Mouse (Mus musculus): ENCODE measurements around the gene Gpr19.

Gene Gpr19

GRCm38 (mm10) chr6:134898095-134898965, at the start of gene Gpr19:
TSS of gene Gpr19 (minus strand) at chr6:134898578.
- POLR2A ChIA-PET = interaction anchor here (0.5 to 14.4 kb wide), 81 partner anchors 8 to 813 kb away, joined by 3 to 264 read pairs (median 4); partner anchors contain the start of genes Cdkn1b (in 3 of the 4), Apold1 (in 1 of the 4), Crebl2 (in 1 of the 4) and Dusp16 (in 1 of the 4)
- CTCF ChIA-PET = interaction anchor here in 2 of 4 experiments (0.6 to 1.3 kb wide), 4 partner anchors 33 to 113 kb away, joined by 3 to 6 read pairs (median 4); partner anchors contain the start of gene Ddx47 (in 1 of the 2)

DNA sequence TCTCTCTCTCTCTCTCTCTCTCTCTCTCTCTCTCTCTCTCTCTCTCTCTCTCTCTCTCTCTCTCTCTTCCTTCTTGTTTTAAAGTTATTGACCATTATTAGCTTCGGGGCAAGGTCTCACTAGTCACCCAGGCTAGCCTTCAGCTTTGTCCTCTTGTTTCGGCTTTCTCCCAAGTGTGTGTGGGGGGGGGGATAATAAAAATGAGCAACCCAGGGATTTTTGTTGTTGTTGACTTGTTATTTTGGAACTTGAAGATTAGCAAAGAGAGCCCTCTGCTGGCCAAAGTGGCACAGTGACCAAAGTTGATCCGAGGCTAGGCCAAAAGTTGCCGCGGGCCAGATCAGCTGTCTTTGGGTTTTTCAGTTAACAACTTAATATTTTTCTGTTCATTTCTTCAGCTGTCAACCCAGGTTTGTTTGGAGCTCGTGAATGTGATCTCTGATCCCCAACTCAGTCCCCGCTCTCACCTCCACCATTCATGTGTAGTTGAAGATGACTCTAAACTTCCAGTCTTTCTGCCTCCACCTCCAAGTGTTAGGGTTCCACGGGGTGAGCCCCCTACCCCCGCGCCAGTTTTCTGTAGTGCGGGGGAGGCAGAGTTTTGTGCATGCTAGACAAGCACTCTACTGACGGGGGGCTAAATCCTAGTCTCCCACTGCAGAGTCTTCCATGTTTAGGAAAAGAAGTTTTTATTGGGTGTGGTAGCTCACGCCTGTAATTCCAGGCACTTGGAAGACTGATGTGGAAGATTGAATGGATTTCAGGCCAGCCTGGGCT, 49.1 kb upstream of the Gpr19 start:
- ChIA-PET POLR2A (interaction anchor here in 3 of 4 experiments (0.5 to 5.6 kb wide), 40 partner anchors 10 to 458 kb away, joined by 3 to 37 read pairs (median 4); partner anchors contain the start of genes Cdkn1b (in 3 of the 3), Gpr19 (in 1 of the 3) and Mansc1 (in 1 of the 3)), CTCF (interaction anchor here (0.5 to 2.4 kb wide), 64 partner anchors 8 to 1873 kb away, joined by 3 to 9 read pairs (median 4); partner anchors contain the start of genes Apold1 (in 2 of the 4), Cdkn1b (in 2 of the 4), Gprc5a (in 1 of the 4) and Mansc1 (in 1 of the 4))

DNA sequence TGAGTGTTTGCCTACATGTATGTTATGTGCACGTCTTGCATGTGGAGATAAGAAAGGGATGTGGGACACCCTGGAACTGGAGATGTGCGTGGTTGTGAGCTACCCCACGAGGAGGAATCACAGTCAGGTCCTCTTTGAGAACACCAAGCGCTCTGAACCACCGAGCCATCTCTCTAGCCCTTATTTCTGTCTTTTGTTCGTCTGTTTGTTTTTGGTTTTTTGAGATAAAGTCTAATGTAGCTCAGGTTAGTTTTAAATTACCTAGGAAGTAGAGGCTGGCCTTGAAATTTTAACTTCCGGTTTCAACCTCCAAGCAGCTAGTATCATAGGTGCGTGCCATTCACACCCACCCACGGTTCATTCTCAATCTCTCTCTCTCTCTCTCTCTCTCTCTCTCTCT, 48.5 kb upstream of the Gpr19 start:
- POLR2A ChIA-PET = interaction anchor here in 3 of 4 experiments (0.6 to 5.6 kb wide), 35 partner anchors 10 to 458 kb away, joined by 3 to 37 read pairs (median 4); partner anchors contain the start of genes Cdkn1b (in 3 of the 3), Gpr19 (in 1 of the 3) and Mansc1 (in 1 of the 3)
- CTCF ChIA-PET = interaction anchor here (0.5 to 2.4 kb wide), 49 partner anchors 8 to 1873 kb away, joined by 3 to 9 read pairs (median 4); partner anchors contain the start of genes Cdkn1b (in 1 of the 4), Gprc5a (in 1 of the 4) and Mansc1 (in 1 of the 4)

DNA sequence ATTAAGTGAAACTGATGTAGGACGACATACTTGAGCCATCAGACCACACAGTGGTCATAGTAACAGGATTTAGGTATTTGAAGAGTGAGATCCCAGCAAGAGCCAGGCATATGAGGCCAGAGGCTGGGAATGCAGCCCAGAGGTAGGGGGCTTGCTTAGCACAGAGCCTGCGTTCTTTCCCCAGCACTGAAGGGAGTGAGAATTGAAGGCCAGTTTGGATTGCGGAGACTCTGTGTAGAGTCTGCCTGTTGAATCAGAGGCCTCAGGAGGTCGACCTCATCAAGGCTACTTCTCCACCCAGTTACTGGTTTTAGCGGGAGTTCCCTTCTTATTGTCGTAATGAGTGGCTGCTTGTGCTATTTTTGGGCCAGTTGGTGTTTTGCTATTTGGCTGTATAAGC, 47.7 kb upstream of the Gpr19 start:
- POLR2A ChIA-PET = interaction anchor here in 2 of 4 experiments (0.9 to 5.6 kb wide), 16 partner anchors 11 to 79 kb away, joined by 3 to 37 read pairs (median 6); partner anchors contain the start of genes Cdkn1b (in 2 of the 2) and Gpr19 (in 1 of the 2)
- CTCF ChIA-PET = interaction anchor here (0.6 to 1.5 kb wide), 6 partner anchors 49 to 239 kb away, joined by 3 to 7 read pairs (median 3); no protein-coding TSS in a partner anchor

DNA sequence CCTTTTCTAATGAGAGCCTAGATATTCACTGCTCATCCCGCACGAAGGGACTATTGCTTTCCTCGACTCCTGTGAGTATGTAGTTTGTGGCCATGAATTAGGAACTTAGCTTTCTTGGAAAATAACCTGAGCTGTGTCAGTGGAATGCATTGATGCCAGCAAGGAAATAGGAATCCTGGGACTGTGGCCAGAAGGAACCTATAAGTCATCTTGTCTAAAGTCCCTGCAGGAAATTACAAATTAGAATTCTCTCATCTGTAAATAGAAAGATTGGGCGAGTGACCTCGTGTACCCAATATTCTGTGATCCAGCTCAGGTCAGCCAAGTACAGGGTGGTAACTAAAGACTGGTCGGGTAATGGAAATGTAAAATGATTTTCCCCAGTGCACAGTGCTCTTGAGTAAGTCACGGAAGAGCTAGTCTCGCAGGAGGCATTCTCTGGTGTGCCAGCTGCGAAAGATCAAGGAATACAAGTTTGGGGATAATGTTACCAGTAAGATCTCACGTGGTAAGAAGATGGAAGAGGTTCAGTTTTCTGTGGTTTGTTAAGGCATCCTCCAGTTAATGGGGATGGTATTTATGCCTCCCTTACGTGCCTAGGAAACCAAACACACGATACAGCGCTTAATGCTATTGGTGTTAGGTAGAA, 45.5 kb upstream of the Gpr19 start:
- POLR2A ChIA-PET = interaction anchor here in 3 of 4 experiments (0.5 to 5.6 kb wide), 8 partner anchors 11 to 191 kb away, joined by 3 to 37 read pairs (median 6); partner anchors contain the start of genes Cdkn1b (in 1 of the 3) and Gpr19 (in 1 of the 3)
- CTCF ChIA-PET = no interaction called here

GRCm38 (mm10) chr6:134939781-134940180, 41.4 kb upstream of the Gpr19 start:
- CTCF ChIA-PET = interaction anchor here in 3 of 4 experiments (0.6 to 1.3 kb wide), 6 partner anchors 11 to 115 kb away, joined by 3 to 4 read pairs (median 3); no protein-coding TSS in a partner anchor
- POLR2A ChIA-PET = interaction anchor here in 3 of 4 experiments (0.6 to 4.4 kb wide), 11 partner anchors 11 to 235 kb away, joined by 3 to 19 read pairs (median 3); partner anchors contain the start of genes Cdkn1b (in 2 of the 3), Crebl2 (in 1 of the 3) and Gpr19 (in 1 of the 3)

- ChIA-PET POLR2A (interaction anchor here in 2 of 4 experiments (1.1 to 6.7 kb wide), 4 partner anchors 13 to 37 kb away, joined by 3 to 165 read pairs (median 4); partner anchors contain the start of gene Cdkn1b (in 2 of the 2)), CTCF (interaction anchor here in 2 of 4 experiments (0.6 to 0.8 kb wide), 2 partner anchors 13 to 231 kb away, joined by 3 to 4 read pairs; no protein-coding TSS in a partner anchor)
Measured at GRCm38 (mm10) chr6:134934305-134934704, 35.9 kb upstream of the Gpr19 start.

GRCm38 (mm10) chr6:134933207-134933558, 34.8 kb upstream of the Gpr19 start:
- ChIA-PET POLR2A (interaction anchor here in 3 of 4 experiments (0.9 to 6.7 kb wide), 9 partner anchors 11 to 52 kb away, joined by 3 to 165 read pairs (median 6); partner anchors contain the start of genes Cdkn1b (in 3 of the 3), Apold1 (in 1 of the 3) and Gpr19 (in 1 of the 3)), CTCF (interaction anchor here in 1 of 4 experiments (1.0 kb wide), 1 partner anchor 14 kb away, joined by 3 read pairs; no protein-coding TSS in a partner anchor)

DNA sequence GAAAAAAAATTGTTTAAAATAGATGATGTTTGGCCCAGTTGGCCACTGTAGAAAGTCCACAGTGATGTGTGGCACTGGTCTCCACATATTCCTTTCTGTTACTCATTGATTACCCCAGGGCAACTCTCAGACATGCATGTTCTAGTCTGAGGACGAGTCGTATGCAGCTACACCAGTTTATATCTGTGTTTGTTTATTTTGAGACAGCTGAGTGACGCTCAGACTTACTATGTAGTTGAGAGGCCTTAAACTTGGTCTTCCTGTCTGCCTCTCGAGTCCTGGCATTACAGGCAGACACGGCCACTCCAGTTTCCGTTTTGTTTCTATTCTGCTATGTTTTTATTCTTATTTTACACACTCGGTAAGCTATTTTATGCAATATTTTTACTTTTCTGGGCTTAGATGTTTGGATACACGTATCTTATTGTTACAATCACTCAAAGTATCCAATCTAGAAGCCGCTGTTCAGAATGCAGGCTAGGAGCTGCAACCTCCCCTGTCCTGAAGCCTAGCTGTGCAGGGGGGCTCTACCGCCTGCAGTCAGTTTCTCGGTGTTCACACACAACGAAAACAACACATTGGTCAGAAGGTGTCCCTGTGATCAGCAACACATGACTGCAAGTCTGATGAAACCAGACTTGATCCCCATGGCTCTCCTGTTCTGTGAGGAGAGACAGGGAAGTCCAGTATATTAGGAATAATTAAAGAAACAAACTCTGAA, 34.3 kb upstream of the Gpr19 start:
- ChIA-PET POLR2A (interaction anchor here in 3 of 4 experiments (0.9 to 6.7 kb wide), 11 partner anchors 12 to 52 kb away, joined by 3 to 165 read pairs (median 5); partner anchors contain the start of genes Cdkn1b (in 3 of the 3), Apold1 (in 1 of the 3) and Gpr19 (in 1 of the 3)), CTCF (interaction anchor here in 2 of 4 experiments (0.6 to 1.0 kb wide), 4 partner anchors 14 to 732 kb away, joined by 3 to 5 read pairs (median 4); no protein-coding TSS in a partner anchor)

- CTCF ChIA-PET = no interaction called here
- POLR2A ChIA-PET = interaction anchor here in 3 of 4 experiments (1.3 to 6.7 kb wide), 9 partner anchors 11 to 50 kb away, joined by 3 to 165 read pairs (median 24); partner anchors contain the start of genes Cdkn1b (in 3 of the 3), Gpr19 (in 2 of the 3) and Apold1 (in 1 of the 3)
Measured at GRCm38 (mm10) chr6:134931146-134931545, 32.8 kb upstream of the Gpr19 start.

GRCm38 (mm10) chr6:134930383-134930782, 32.0 kb upstream of the Gpr19 start:
- POLR2A ChIA-PET = interaction anchor here (0.6 to 6.7 kb wide), 23 partner anchors 10 to 125 kb away, joined by 3 to 165 read pairs (median 8); partner anchors contain the start of genes Cdkn1b (in 3 of the 4), Gpr19 (in 2 of the 4), Apold1 (in 1 of the 4) and Ddx47 (in 1 of the 4)
- CTCF ChIA-PET = interaction anchor here in 1 of 4 experiments (0.8 kb wide), 1 partner anchor 17 kb away, joined by 4 read pairs; no protein-coding TSS in a partner anchor

GRCm38 (mm10) chr6:134929926-134930325, 31.5 kb upstream of the Gpr19 start:
- ChIA-PET CTCF (interaction anchor here in 2 of 4 experiments (0.6 to 0.8 kb wide), 2 partner anchors 17 to 238 kb away, joined by 4 read pairs; no protein-coding TSS in a partner anchor), POLR2A (interaction anchor here (0.6 to 6.7 kb wide), 27 partner anchors 9 to 512 kb away, joined by 3 to 165 read pairs (median 6); partner anchors contain the start of genes Cdkn1b (in 3 of the 4), Gpr19 (in 2 of the 4), Apold1 (in 1 of the 4) and Ddx47 (in 1 of the 4))

DNA sequence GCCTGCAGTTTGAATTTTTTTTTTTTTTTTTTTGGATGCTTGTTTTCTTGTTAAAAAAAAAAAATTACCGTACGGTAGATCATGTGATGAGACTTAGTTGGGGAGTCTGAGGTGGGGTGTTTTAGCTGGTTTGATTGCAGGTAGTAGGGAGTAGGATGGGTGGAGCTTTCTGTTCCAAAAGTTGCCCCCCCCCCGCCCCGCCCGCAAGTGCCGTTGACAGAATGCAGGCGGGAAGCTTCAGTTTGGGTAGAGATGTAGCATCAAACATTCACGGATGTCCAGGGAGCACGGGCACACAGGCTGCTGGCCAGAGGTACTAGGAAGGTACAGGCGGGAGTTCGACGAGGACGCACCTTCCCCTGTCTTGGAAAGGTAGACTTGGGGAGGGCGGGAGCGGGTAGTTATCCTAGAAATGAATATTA, 30.5 kb upstream of the Gpr19 start:
- ChIA-PET POLR2A (interaction anchor here (0.6 to 6.7 kb wide), 85 partner anchors 8 to 1876 kb away, joined by 3 to 165 read pairs (median 4); partner anchors contain the start of genes Cdkn1b (in 4 of the 4), Gpr19 (in 3 of the 4), Borcs5 (in 1 of the 4) and Etv6 (in 1 of the 4)), CTCF (interaction anchor here in 3 of 4 experiments (0.6 to 1.5 kb wide), 6 partner anchors 9 to 974 kb away, joined by 3 to 9 read pairs (median 5); partner anchors contain the start of gene Cdkn1b (in 2 of the 3))

- ChIA-PET POLR2A (interaction anchor here (0.5 to 6.7 kb wide), 87 partner anchors 8 to 1611 kb away, joined by 3 to 165 read pairs (median 4); partner anchors contain the start of genes Cdkn1b (in 4 of the 4), Gpr19 (in 3 of the 4), Borcs5 (in 1 of the 4) and Etv6 (in 1 of the 4)), CTCF (interaction anchor here (0.6 to 1.5 kb wide), 9 partner anchors 8 to 180 kb away, joined by 3 to 9 read pairs (median 5); partner anchors contain the start of gene Cdkn1b (in 2 of the 4))
Measured at GRCm38 (mm10) chr6:134928096-134928888, 29.9 kb upstream of the Gpr19 start.
